Mouse (Mus musculus) liver, adult 2 months (tissue): ENCODE data around the gene Unc45a. TPM values are rescaled to one million over a fixed set of nuclear protein-coding genes. Genes with fewer than 3 reads are reported as not detected.

Source experiments
- DNase-seq: peaks from one replicate; pipeline ENCODE4 v3.0.0-alpha.2; 2011; ENCODE audit warnings: low read depth, low spot score; ENCODE audit errors: extremely low read depth
- H3K27ac ChIP-seq: fragments of 200-500 bp; replicated peaks from 2 replicates; pipeline ENCODE4 v1.5.1; 2012; ENCODE audit warnings: low read depth, mild to moderate bottlenecking, control low read depth, inconsistent platforms, low read length; ENCODE audit not compliant: insufficient read depth
- H3K27me3 ChIP-seq: fragments of 200-500 bp; 2 replicates; pipeline ENCODE4 v1.6.1; 2012; ENCODE audit warnings: mild to moderate bottlenecking, moderate library complexity, low read length, inconsistent platforms; ENCODE audit not compliant: control insufficient read depth, insufficient read depth
- H3K36me3 ChIP-seq: fragments of 200-500 bp; 2 replicates; pipeline ENCODE4 v1.6.1; 2012; ENCODE audit warnings: low read length, inconsistent platforms; ENCODE audit not compliant: control insufficient read depth, insufficient read depth
- H3K4me1 ChIP-seq: fragments of 200-500 bp; 2 replicates; pipeline ENCODE4 v1.6.1; 2011; ENCODE audit warnings: low read length; ENCODE audit not compliant: control insufficient read depth, insufficient read depth
- H3K4me3 ChIP-seq: fragments of 200-500 bp; 2 replicates; pipeline ENCODE4 v1.5.1; 2011; ENCODE audit warnings: low read depth, mild to moderate bottlenecking, control low read depth, low read length, moderate library complexity; ENCODE audit not compliant: insufficient read depth
- H3K79me2 ChIP-seq: fragments of 200-500 bp; 2 replicates; pipeline ENCODE4 v1.6.1; 2012; ENCODE audit warnings: inconsistent platforms, mild to moderate bottlenecking, low read length, moderate library complexity; ENCODE audit not compliant: control insufficient read depth, insufficient read depth
- H3K9ac ChIP-seq: fragments of 200-500 bp; 2 replicates; pipeline ENCODE4 v1.6.1; 2012; ENCODE audit warnings: low read depth, mild to moderate bottlenecking, control low read depth, inconsistent platforms, low read length
- CTCF ChIP-seq: fragments of 200-500 bp; IDR thresholded peaks from 2 replicates; pipeline ENCODE4 v1.5.1; 2011; ENCODE audit warnings: low read depth, low read length, control low read depth
- POLR2A ChIP-seq: fragments of 200-500 bp; IDR thresholded peaks from 2 replicates; pipeline ENCODE4 v1.6.1; 2011; ENCODE audit warnings: low read length, control low read depth; ENCODE audit not compliant: insufficient read depth; ENCODE audit errors: extremely low read depth
- WGBS: fragments of 180-500 bp; shearing (Covaris S2); methylation state at CpG from one replicate; pipeline ENCODE4 v1.1.7; 2018; 5-methylcytosine and 5-hydroxymethylcytosine counted together
- polyA plus RNA-seq: library from polyadenylated mRNA; depleted of rRNA; stranded (reverse); fragments of >200 nt; gene quantifications from 2 replicates; pipeline ENCODE4 v1.2.3, GENCODE M21; 2012
- total RNA-seq: library from RNA; depleted of rRNA; stranded (reverse); fragments of >200 nt; gene quantifications from 2 replicates; pipeline ENCODE4 v1.2.3, GENCODE M21; 2014

Unc45a gene
- total and polyA plus RNA-seq, 2 experiments: 8.6 to 21.5 TPM

GRCm38 (mm10) chr7:80379531-80379930 lies 38.7 kb upstream of the Unc45a start:
- Histone ChIP-seq H3K79me2 (no peaks in the 10 kb centered on the region), H3K4me3 (no peak overlapping the region), H3K4me1 (no peaks in the 10 kb centered on the region), H3K9ac (no peak overlapping the region), H3K27ac (no peak overlapping the region), H3K36me3 (peaks cover 2% of the 10 kb centered on the region; the same call in 1 of the 2 replicates), H3K27me3 (no peaks in the 10 kb centered on the region)
- no peak for DNase-seq
- 80% methylated on average over 13 of the region's 13 CpGs for WGBS
- TF ChIP-seq CTCF: peak; percentile 69
- TF ChIP-seq POLR2A: no peak

GRCm38 (mm10) chr7:80377471-80377870 lies 36.7 kb upstream of the Unc45a start:
- H3K9ac ChIP-seq: no peak overlapping the region
- H3K36me3 ChIP-seq: peaks cover 2% of the 10 kb centered on the region; the same call in 1 of the 2 replicates
- peak; percentile 36 for DNase-seq
- WGBS: 30% methylated on average over 6 of the region's 6 CpGs
- TF ChIP-seq CTCF: peak; percentile 78
- TF ChIP-seq POLR2A: no peak
- H3K4me3 ChIP-seq: no peak overlapping the region
- H3K79me2 ChIP-seq: no peaks in the 10 kb centered on the region
- H3K27me3 ChIP-seq: no peaks in the 10 kb centered on the region
- no peaks in the 10 kb centered on the region for H3K4me1 ChIP-seq
- H3K27ac ChIP-seq: no peak overlapping the region

GRCm38 (mm10) chr7:80376192-80376591 lies 35.4 kb upstream of the Unc45a start:
- Histone ChIP-seq H3K4me3 (no peak overlapping the region), H3K79me2 (no peaks in the 10 kb centered on the region), H3K36me3 (peaks cover 2% of the 10 kb centered on the region; the same call in 1 of the 2 replicates), H3K4me1 (no peaks in the 10 kb centered on the region; the same call in 1 of the 2 replicates), H3K27ac (no peak overlapping the region), H3K9ac (no peak overlapping the region), H3K27me3 (no peaks in the 10 kb centered on the region)
- 84% methylated on average over 10 of the region's 10 CpGs for WGBS
- DNase-seq: no peak
- no peak for TF ChIP-seq CTCF
- no peak for TF ChIP-seq POLR2A

GRCm38 (mm10) chr7:80375376-80376039 lies 34.7 kb upstream of the Unc45a start:
- WGBS: 77% methylated on average over 9 of the region's 9 CpGs
- TF ChIP-seq CTCF (no peak), POLR2A (no peak)
- Histone ChIP-seq H3K9ac (no peak overlapping the region), H3K27ac (no peak overlapping the region), H3K36me3 (no peaks in the 10 kb centered on the region; the same call in 1 of the 2 replicates), H3K4me1 (no peaks in the 10 kb centered on the region; the same call in 1 of the 2 replicates), H3K79me2 (no peaks in the 10 kb centered on the region), H3K27me3 (no peaks in the 10 kb centered on the region), H3K4me3 (no peak overlapping the region)
- no peak for DNase-seq

GRCm38 (mm10) chr7:80374733-80375132 lies 33.9 kb upstream of the Unc45a start:
- WGBS: 97% methylated on average over 3 of the region's 3 CpGs
- no peaks in the 10 kb centered on the region for H3K79me2 ChIP-seq
- DNase-seq: no peak
- no peaks in the 10 kb centered on the region for H3K27me3 ChIP-seq
- TF ChIP-seq CTCF (no peak), POLR2A (no peak)
- H3K4me1 ChIP-seq: peaks cover 5% of the 10 kb centered on the region
- H3K27ac ChIP-seq: no peak overlapping the region
- H3K9ac ChIP-seq: no peak overlapping the region
- no peak overlapping the region for H3K4me3 ChIP-seq
- H3K36me3 ChIP-seq: no peaks in the 10 kb centered on the region; the same call in 1 of the 2 replicates

- 72% methylated on average over 3 of the region's 3 CpGs for WGBS
- no peaks in the 10 kb centered on the region for H3K27me3 ChIP-seq
- H3K4me3 ChIP-seq: no peak overlapping the region
- H3K4me1 ChIP-seq: peaks cover 6% of the 10 kb centered on the region
- H3K36me3 ChIP-seq: no peaks in the 10 kb centered on the region; the same call in 1 of the 2 replicates
- H3K9ac ChIP-seq: no peak overlapping the region
- H3K27ac ChIP-seq: no peak overlapping the region
- no peaks in the 10 kb centered on the region for H3K79me2 ChIP-seq
- DNase-seq: no peak
- TF ChIP-seq CTCF: no peak
- TF ChIP-seq POLR2A: no peak
Measured at GRCm38 (mm10) chr7:80374280-80374679, 33.5 kb upstream of the Unc45a start.
